Mouse (Mus musculus): ENCODE results near the gene Dennd1a. TPM values are rescaled to one million over a fixed set of nuclear protein-coding genes. Genes with fewer than 3 reads are reported as not detected.

Dennd1a gene
- polyA plus RNA-seq, 1 experiment from 2014 or later: 10.2 TPM

- Histone ChIP-seq H3K4me3 (replicated peaks; ENCODE audit: low read length) (no peak overlapping the region), H3K9ac (ENCODE audit: low read length) (no peak overlapping the region), H3K36me3 (ENCODE audit: control insufficient read depth, insufficient read depth, low read length) (no peaks in the 10 kb centered on the region), H3K4me1 (ENCODE audit: control insufficient read depth, insufficient read depth, low read length) (no peaks in the 10 kb centered on the region), H3K27me3 (ENCODE audit: control insufficient read depth, insufficient read depth, low read length) (no peaks in the 10 kb centered on the region), H3K27ac (ENCODE audit: low read length) (no peak overlapping the region), H3K9me3 (replicated peaks; ENCODE audit: control insufficient read depth, low read length) (no peaks in the 10 kb centered on the region), H3K4me2 (ENCODE audit: low read depth, low read length) (no peak overlapping the region)
- no peak for ATAC-seq (ENCODE audit: insufficient read depth, low FRiP score)
- 86% methylated on average over 2 of the region's 2 CpGs for WGBS
Measured at GRCm38 (mm10) chr2:38274973-38275372, 12.2 kb downstream of the Dennd1a start.

GRCm38 (mm10) chr2:38263653-38264052, 23.5 kb downstream of the Dennd1a start:
- Histone ChIP-seq H3K9me3 (replicated peaks; ENCODE audit: control insufficient read depth, low read length) (no peaks in the 10 kb centered on the region), H3K27ac (ENCODE audit: low read length) (no peak overlapping the region), H3K4me2 (ENCODE audit: low read depth, low read length) (no peak overlapping the region), H3K4me1 (ENCODE audit: control insufficient read depth, insufficient read depth, low read length) (no peaks in the 10 kb centered on the region), H3K36me3 (ENCODE audit: control insufficient read depth, insufficient read depth, low read length) (no peaks in the 10 kb centered on the region), H3K4me3 (replicated peaks; ENCODE audit: low read length) (no peak overlapping the region), H3K27me3 (ENCODE audit: control insufficient read depth, insufficient read depth, low read length) (no peaks in the 10 kb centered on the region), H3K9ac (ENCODE audit: low read length) (no peak overlapping the region)
- no peak for ATAC-seq (ENCODE audit: insufficient read depth, low FRiP score)
- 49% methylated on average over 2 of the region's 2 CpGs for WGBS

GRCm38 (mm10) chr2:38259052-38259451, 28.1 kb downstream of the Dennd1a start:
- Histone ChIP-seq H3K4me3 (replicated peaks; ENCODE audit: low read length) (no peak overlapping the region), H3K4me1 (ENCODE audit: control insufficient read depth, insufficient read depth, low read length) (no peaks in the 10 kb centered on the region), H3K36me3 (ENCODE audit: control insufficient read depth, insufficient read depth, low read length) (no peaks in the 10 kb centered on the region), H3K4me2 (ENCODE audit: low read depth, low read length) (no peak overlapping the region), H3K27me3 (ENCODE audit: control insufficient read depth, insufficient read depth, low read length) (no peaks in the 10 kb centered on the region), H3K27ac (ENCODE audit: low read length) (no peak overlapping the region), H3K9ac (ENCODE audit: low read length) (no peak overlapping the region), H3K9me3 (replicated peaks; ENCODE audit: control insufficient read depth, low read length) (no peaks in the 10 kb centered on the region)
- no peak for ATAC-seq (ENCODE audit: insufficient read depth, low FRiP score)

GRCm38 (mm10) chr2:38237616-38238015, 49.6 kb downstream of the Dennd1a start:
- no peak overlapping the region for H3K9ac ChIP-seq (ENCODE audit: low read length)
- 89% methylated on average over 1 of the region's 1 CpGs for WGBS
- H3K36me3 ChIP-seq (ENCODE audit: control insufficient read depth, insufficient read depth, low read length): no peaks in the 10 kb centered on the region
- no peak overlapping the region for H3K4me2 ChIP-seq (ENCODE audit: low read depth, low read length)
- H3K27ac ChIP-seq (ENCODE audit: low read length): no peak overlapping the region
- H3K27me3 ChIP-seq (ENCODE audit: control insufficient read depth, insufficient read depth, low read length): no peaks in the 10 kb centered on the region
- no peaks in the 10 kb centered on the region for H3K9me3 ChIP-seq (replicated peaks; ENCODE audit: control insufficient read depth, low read length)
- H3K4me1 ChIP-seq (ENCODE audit: control insufficient read depth, insufficient read depth, low read length): no peaks in the 10 kb centered on the region
- ATAC-seq (ENCODE audit: insufficient read depth, low FRiP score): no peak
- H3K4me3 ChIP-seq (replicated peaks; ENCODE audit: low read length): no peak overlapping the region

GRCm38 (mm10) chr2:38235593-38235992, 51.6 kb downstream of the Dennd1a start:
- Histone ChIP-seq H3K27me3 (ENCODE audit: control insufficient read depth, insufficient read depth, low read length) (no peaks in the 10 kb centered on the region), H3K9ac (ENCODE audit: low read length) (no peak overlapping the region), H3K4me3 (replicated peaks; ENCODE audit: low read length) (no peak overlapping the region), H3K36me3 (ENCODE audit: control insufficient read depth, insufficient read depth, low read length) (no peaks in the 10 kb centered on the region), H3K9me3 (replicated peaks; ENCODE audit: control insufficient read depth, low read length) (no peaks in the 10 kb centered on the region), H3K4me2 (ENCODE audit: low read depth, low read length) (no peak overlapping the region), H3K27ac (ENCODE audit: low read length) (no peak overlapping the region), H3K4me1 (ENCODE audit: control insufficient read depth, insufficient read depth, low read length) (no peaks in the 10 kb centered on the region)
- ATAC-seq (ENCODE audit: insufficient read depth, low FRiP score): no peak
- 88% methylated on average over 2 of the region's 2 CpGs for WGBS

- H3K27me3 ChIP-seq (ENCODE audit: control insufficient read depth, insufficient read depth, low read length): no peaks in the 10 kb centered on the region
- H3K9me3 ChIP-seq (replicated peaks; ENCODE audit: control insufficient read depth, low read length): no peaks in the 10 kb centered on the region
- no peak for ATAC-seq (ENCODE audit: insufficient read depth, low FRiP score)
- no peak overlapping the region for H3K9ac ChIP-seq (ENCODE audit: low read length)
- no peak overlapping the region for H3K4me3 ChIP-seq (replicated peaks; ENCODE audit: low read length)
- 74% methylated on average over 5 of the region's 5 CpGs for WGBS
- no peak overlapping the region for H3K27ac ChIP-seq (ENCODE audit: low read length)
- no peak overlapping the region for H3K4me2 ChIP-seq (ENCODE audit: low read depth, low read length)
- H3K36me3 ChIP-seq (ENCODE audit: control insufficient read depth, insufficient read depth, low read length): no peaks in the 10 kb centered on the region
- no peaks in the 10 kb centered on the region for H3K4me1 ChIP-seq (ENCODE audit: control insufficient read depth, insufficient read depth, low read length)
Measured at GRCm38 (mm10) chr2:38229882-38230281, 57.3 kb downstream of the Dennd1a start.

- WGBS: 49% methylated on average over 2 of the region's 2 CpGs
- H3K4me3 ChIP-seq (replicated peaks; ENCODE audit: low read length): no peak overlapping the region
- H3K36me3 ChIP-seq (ENCODE audit: control insufficient read depth, insufficient read depth, low read length): no peaks in the 10 kb centered on the region
- no peak for ATAC-seq (ENCODE audit: insufficient read depth, low FRiP score)
- H3K9me3 ChIP-seq (replicated peaks; ENCODE audit: control insufficient read depth, low read length): no peaks in the 10 kb centered on the region
- no peak overlapping the region for H3K27ac ChIP-seq (ENCODE audit: low read length)
- 0 out of 2 replicates have a peak, but pooled peaks cover 5% of the 10 kb centered on the region for H3K4me1 ChIP-seq (ENCODE audit: control insufficient read depth, insufficient read depth, low read length)
- no peak overlapping the region for H3K9ac ChIP-seq (ENCODE audit: low read length)
- no peak overlapping the region for H3K4me2 ChIP-seq (ENCODE audit: low read depth, low read length)
- no peaks in the 10 kb centered on the region for H3K27me3 ChIP-seq (ENCODE audit: control insufficient read depth, insufficient read depth, low read length)
Measured at GRCm38 (mm10) chr2:38223759-38224158, 63.4 kb downstream of the Dennd1a start.

GRCm38 (mm10) chr2:38221461-38221860, 65.7 kb downstream of the Dennd1a start:
- Histone ChIP-seq H3K36me3 (ENCODE audit: control insufficient read depth, insufficient read depth, low read length) (no peaks in the 10 kb centered on the region), H3K4me3 (replicated peaks; ENCODE audit: low read length) (no peak overlapping the region)
- no peak for ATAC-seq (ENCODE audit: insufficient read depth, low FRiP score)

GRCm38 (mm10) chr2:38220687-38221435, 66.3 kb downstream of the Dennd1a start:
- WGBS: 40% methylated on average over 4 of the region's 4 CpGs
- 0 out of 2 replicates have a peak, but pooled peaks cover 5% of the 10 kb centered on the region for H3K4me1 ChIP-seq (ENCODE audit: control insufficient read depth, insufficient read depth, low read length)
- H3K36me3 ChIP-seq (ENCODE audit: control insufficient read depth, insufficient read depth, low read length): no peaks in the 10 kb centered on the region
- no peak overlapping the region for H3K4me3 ChIP-seq (replicated peaks; ENCODE audit: low read length)
- no peaks in the 10 kb centered on the region for H3K27me3 ChIP-seq (ENCODE audit: control insufficient read depth, insufficient read depth, low read length)
- H3K9me3 ChIP-seq (replicated peaks; ENCODE audit: control insufficient read depth, low read length): no peaks in the 10 kb centered on the region
- ATAC-seq (ENCODE audit: insufficient read depth, low FRiP score): no peak
- H3K4me2 ChIP-seq (ENCODE audit: low read depth, low read length): no peak overlapping the region
- H3K27ac ChIP-seq (ENCODE audit: low read length): no peak overlapping the region
- H3K9ac ChIP-seq (ENCODE audit: low read length): no peak overlapping the region

More at GRCm38 (mm10) chr2:38221461-38221860, 65.7 kb downstream of the Dennd1a start:
- Histone ChIP-seq H3K27me3 (ENCODE audit: control insufficient read depth, insufficient read depth, low read length) (no peaks in the 10 kb centered on the region), H3K9ac (ENCODE audit: low read length) (no peak overlapping the region), H3K4me1 (ENCODE audit: control insufficient read depth, insufficient read depth, low read length) (0 out of 2 replicates have a peak, but pooled peaks cover 5% of the 10 kb centered on the region), H3K27ac (ENCODE audit: low read length) (no peak overlapping the region), H3K4me2 (ENCODE audit: low read depth, low read length) (no peak overlapping the region), H3K9me3 (replicated peaks; ENCODE audit: control insufficient read depth, low read length) (no peaks in the 10 kb centered on the region)
